Mouse (Mus musculus): ENCODE data around the gene Fbxo44. TPM values are rescaled to one million over a fixed set of nuclear protein-coding genes. Genes with fewer than 3 reads are reported as not detected.
A peak's percentile ranks its signal among the peaks of the same experiment; 100 is the strongest.
"Not testable (repeated sequence)": the region's sequence is repeated elsewhere in the genome, so short reads cannot be mapped to it uniquely, and the experiment has no call there.

The Fbxo44 gene
- polyA plus RNA-seq, 1 experiment from 2014 or later = 9.7 TPM

GRCm38 (mm10) chr4:148177716-148178115, 17.4 kb upstream of the Fbxo44 start:
- Histone ChIP-seq H3K27me3 (ENCODE audit: low read depth, poor library complexity, severe bottlenecking) (peaks cover 78% of the 10 kb centered on the region), H3K36me3 (no peaks in the 10 kb centered on the region), H3K4me3 (no peak overlapping the region), H3K27ac (no peak overlapping the region), H3K4me1 (peaks cover 25% of the 10 kb centered on the region), H3K9me3 (replicated peaks) (no peaks in the 10 kb centered on the region)
- no peak for DNase-seq (ENCODE audit: low spot score)

GRCm38 (mm10) chr4:148176603-148177002, 16.3 kb upstream of the Fbxo44 start:
- H3K4me3 ChIP-seq; H3K36me3 ChIP-seq; H3K9me3 ChIP-seq (replicated peaks); H3K27ac ChIP-seq; DNase-seq (ENCODE audit: low spot score): not testable (repeated sequence)
- Histone ChIP-seq H3K4me1 (peaks cover 20% of the 10 kb centered on the region), H3K27me3 (ENCODE audit: low read depth, poor library complexity, severe bottlenecking) (peaks cover 78% of the 10 kb centered on the region)
- WGBS = 84% methylated on average over 5 of the region's 6 CpGs

GRCm38 (mm10) chr4:148174495-148174862, 14.2 kb upstream of the Fbxo44 start:
- H3K4me1 ChIP-seq = peaks cover 22% of the 10 kb centered on the region
- H3K27ac ChIP-seq = no peak overlapping the region
- H3K4me3 ChIP-seq = no peak overlapping the region
- WGBS = 20% methylated on average over 12 of the region's 12 CpGs
- no peak for DNase-seq (ENCODE audit: low spot score)
- H3K27me3 ChIP-seq (ENCODE audit: low read depth, poor library complexity, severe bottlenecking) = peaks cover 97% of the 10 kb centered on the region
- H3K36me3 ChIP-seq = no peaks in the 10 kb centered on the region
- H3K9me3 ChIP-seq (replicated peaks) = no peaks in the 10 kb centered on the region

- H3K4me3 ChIP-seq = peak overlapping the region; percentile 29
- DNase-seq (ENCODE audit: low spot score) = no peak
- 1% methylated on average over 30 of the region's 30 CpGs for WGBS
Observed at GRCm38 (mm10) chr4:148173811-148174494, 13.7 kb upstream of the Fbxo44 start.

GRCm38 (mm10) chr4:148171261-148171660, 11.0 kb upstream of the Fbxo44 start:
- no peak for DNase-seq (ENCODE audit: low spot score)
- Histone ChIP-seq H3K36me3 (no peaks in the 10 kb centered on the region), H3K27ac (no peak overlapping the region), H3K9me3 (replicated peaks) (no peaks in the 10 kb centered on the region), H3K27me3 (ENCODE audit: low read depth, poor library complexity, severe bottlenecking) (peaks cover 97% of the 10 kb centered on the region), H3K4me1 (peaks cover 22% of the 10 kb centered on the region), H3K4me3 (no peak overlapping the region)
- 52% methylated on average over 3 of the region's 3 CpGs for WGBS

More at GRCm38 (mm10) chr4:148173811-148174494, 13.7 kb upstream of the Fbxo44 start:
- H3K36me3 ChIP-seq = no peaks in the 10 kb centered on the region
- no peaks in the 10 kb centered on the region for H3K9me3 ChIP-seq (replicated peaks)
- no peak overlapping the region for H3K27ac ChIP-seq
- H3K4me1 ChIP-seq = peaks cover 18% of the 10 kb centered on the region
- H3K27me3 ChIP-seq (ENCODE audit: low read depth, poor library complexity, severe bottlenecking) = peaks cover 96% of the 10 kb centered on the region

GRCm38 (mm10) chr4:148170842-148171241, 10.6 kb upstream of the Fbxo44 start:
- WGBS = 4% methylated on average over 2 of the region's 2 CpGs
- Histone ChIP-seq H3K27ac (no peak overlapping the region), H3K4me3 (no peak overlapping the region), H3K9me3 (replicated peaks) (no peaks in the 10 kb centered on the region), H3K36me3 (no peaks in the 10 kb centered on the region), H3K27me3 (ENCODE audit: low read depth, poor library complexity, severe bottlenecking) (peaks cover 97% of the 10 kb centered on the region), H3K4me1 (peaks cover 24% of the 10 kb centered on the region)
- peak; percentile 77 for DNase-seq (ENCODE audit: low spot score)

- H3K36me3 ChIP-seq = no peaks in the 10 kb centered on the region
- peaks cover 97% of the 10 kb centered on the region for H3K27me3 ChIP-seq (ENCODE audit: low read depth, poor library complexity, severe bottlenecking)
- no peaks in the 10 kb centered on the region for H3K9me3 ChIP-seq (replicated peaks)
- peaks cover 31% of the 10 kb centered on the region for H3K4me1 ChIP-seq
- H3K27ac ChIP-seq = no peak overlapping the region
- DNase-seq (ENCODE audit: low spot score) = no peak
- 26% methylated on average over 15 of the region's 15 CpGs for WGBS
- H3K4me3 ChIP-seq = peak overlapping the region; percentile 19; the same call in 1 of the 2 replicates
Observed at GRCm38 (mm10) chr4:148169586-148169985, 9.3 kb upstream of the Fbxo44 start.

GRCm38 (mm10) chr4:148168287-148168686, 8.0 kb upstream of the Fbxo44 start:
- peaks cover 97% of the 10 kb centered on the region for H3K27me3 ChIP-seq (ENCODE audit: low read depth, poor library complexity, severe bottlenecking)
- peaks cover 37% of the 10 kb centered on the region for H3K4me1 ChIP-seq
- H3K4me3 ChIP-seq = no peak overlapping the region
- H3K9me3 ChIP-seq (replicated peaks) = no peaks in the 10 kb centered on the region
- 31% methylated on average over 7 of the region's 7 CpGs for WGBS
- H3K27ac ChIP-seq = no peak overlapping the region
- no peaks in the 10 kb centered on the region for H3K36me3 ChIP-seq
- peak; percentile 75 for DNase-seq (ENCODE audit: low spot score)

GRCm38 (mm10) chr4:148166986-148167385, 6.7 kb upstream of the Fbxo44 start:
- 20% methylated on average over 4 of the region's 4 CpGs for WGBS
- no peaks in the 10 kb centered on the region for H3K9me3 ChIP-seq (replicated peaks)

GRCm38 (mm10) chr4:148166431-148166830, 6.1 kb upstream of the Fbxo44 start:
- Histone ChIP-seq H3K4me1 (peaks cover 38% of the 10 kb centered on the region), H3K27me3 (ENCODE audit: low read depth, poor library complexity, severe bottlenecking) (peaks cover 97% of the 10 kb centered on the region), H3K4me3 (peak overlapping the region; percentile 28), H3K27ac (no peak overlapping the region), H3K36me3 (no peaks in the 10 kb centered on the region), H3K9me3 (replicated peaks) (no peaks in the 10 kb centered on the region)
- WGBS = 10% methylated on average over 10 of the region's 10 CpGs
- peak; percentile 53 for DNase-seq (ENCODE audit: low spot score)

More at GRCm38 (mm10) chr4:148166986-148167385, 6.7 kb upstream of the Fbxo44 start:
- H3K36me3 ChIP-seq = no peaks in the 10 kb centered on the region
- H3K27me3 ChIP-seq (ENCODE audit: low read depth, poor library complexity, severe bottlenecking) = peaks cover 97% of the 10 kb centered on the region
- H3K27ac ChIP-seq = no peak overlapping the region
- H3K4me3 ChIP-seq = peak overlapping the region; percentile 28
- peak; percentile 77 for DNase-seq (ENCODE audit: low spot score)
- peaks cover 37% of the 10 kb centered on the region for H3K4me1 ChIP-seq

- Histone ChIP-seq H3K36me3 (no peaks in the 10 kb centered on the region), H3K27me3 (ENCODE audit: low read depth, poor library complexity, severe bottlenecking) (peaks cover 97% of the 10 kb centered on the region), H3K4me3 (no peak overlapping the region), H3K27ac (no peak overlapping the region), H3K4me1 (peaks cover 47% of the 10 kb centered on the region), H3K9me3 (replicated peaks) (no peaks in the 10 kb centered on the region)
- WGBS = 8% methylated on average over 17 of the region's 17 CpGs
- DNase-seq (ENCODE audit: low spot score) = no peak
Observed at GRCm38 (mm10) chr4:148165551-148165950, 5.3 kb upstream of the Fbxo44 start.

- Histone ChIP-seq H3K4me1 (peaks cover 55% of the 10 kb centered on the region), H3K4me3 (peak overlapping the region; percentile 47), H3K9me3 (replicated peaks) (no peaks in the 10 kb centered on the region), H3K27ac (no peak overlapping the region), H3K36me3 (no peaks in the 10 kb centered on the region), H3K27me3 (ENCODE audit: low read depth, poor library complexity, severe bottlenecking) (peaks cover 97% of the 10 kb centered on the region)
- DNase-seq (ENCODE audit: low spot score) = no peak
- 3% methylated on average over 16 of the region's 16 CpGs for WGBS
Observed at GRCm38 (mm10) chr4:148164461-148164860, 4.2 kb upstream of the Fbxo44 start.

GRCm38 (mm10) chr4:148164002-148164439, 3.7 kb upstream of the Fbxo44 start:
- Histone ChIP-seq H3K36me3 (no peaks in the 10 kb centered on the region), H3K9me3 (replicated peaks) (no peaks in the 10 kb centered on the region), H3K27ac (0 out of 2 replicates have a peak overlapping the region, but pooled peaks have one; percentile 16), H3K27me3 (ENCODE audit: low read depth, poor library complexity, severe bottlenecking) (peaks cover 98% of the 10 kb centered on the region), H3K4me1 (peaks cover 59% of the 10 kb centered on the region), H3K4me3 (peak overlapping the region; percentile 47)
- under 1% methylated on average over 29 of the region's 29 CpGs for WGBS
- DNase-seq (ENCODE audit: low spot score) = peak; percentile 79

Data from limb, embryonic 10.5 days (tissue).